Mouse (Mus musculus): ENCODE data around the gene Nectin1. TPM values are rescaled to one million over a fixed set of nuclear protein-coding genes. Genes with fewer than 3 reads are reported as not detected.

Nectin1 gene
- polyA plus RNA-seq, 1 experiment from 2014 or later, result 5.9 TPM

DNA sequence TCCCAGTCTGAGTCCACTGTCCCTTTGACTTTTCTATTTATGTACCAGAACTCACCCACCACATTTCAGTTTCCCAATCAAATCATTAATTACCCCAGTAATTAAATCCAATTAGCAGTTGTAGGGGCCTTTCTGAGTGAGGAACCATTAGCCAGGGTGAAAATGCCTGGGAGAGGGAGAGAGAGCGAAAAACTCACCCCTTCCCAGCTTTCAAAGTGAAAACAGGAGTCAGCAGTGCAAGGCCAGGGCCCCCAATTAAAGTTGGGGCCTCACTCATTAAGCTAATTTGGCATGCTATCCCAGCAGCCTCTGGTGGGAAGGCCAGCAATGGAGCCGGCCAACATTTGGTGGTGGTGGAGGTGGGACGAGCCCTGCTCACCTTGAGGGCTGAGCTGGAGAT, 32.4 kb downstream of the Nectin1 start:
- ATAC-seq (replicated peaks; ENCODE audit: low FRiP score, low TSS enrichment, low read depth), result no peak

DNA sequence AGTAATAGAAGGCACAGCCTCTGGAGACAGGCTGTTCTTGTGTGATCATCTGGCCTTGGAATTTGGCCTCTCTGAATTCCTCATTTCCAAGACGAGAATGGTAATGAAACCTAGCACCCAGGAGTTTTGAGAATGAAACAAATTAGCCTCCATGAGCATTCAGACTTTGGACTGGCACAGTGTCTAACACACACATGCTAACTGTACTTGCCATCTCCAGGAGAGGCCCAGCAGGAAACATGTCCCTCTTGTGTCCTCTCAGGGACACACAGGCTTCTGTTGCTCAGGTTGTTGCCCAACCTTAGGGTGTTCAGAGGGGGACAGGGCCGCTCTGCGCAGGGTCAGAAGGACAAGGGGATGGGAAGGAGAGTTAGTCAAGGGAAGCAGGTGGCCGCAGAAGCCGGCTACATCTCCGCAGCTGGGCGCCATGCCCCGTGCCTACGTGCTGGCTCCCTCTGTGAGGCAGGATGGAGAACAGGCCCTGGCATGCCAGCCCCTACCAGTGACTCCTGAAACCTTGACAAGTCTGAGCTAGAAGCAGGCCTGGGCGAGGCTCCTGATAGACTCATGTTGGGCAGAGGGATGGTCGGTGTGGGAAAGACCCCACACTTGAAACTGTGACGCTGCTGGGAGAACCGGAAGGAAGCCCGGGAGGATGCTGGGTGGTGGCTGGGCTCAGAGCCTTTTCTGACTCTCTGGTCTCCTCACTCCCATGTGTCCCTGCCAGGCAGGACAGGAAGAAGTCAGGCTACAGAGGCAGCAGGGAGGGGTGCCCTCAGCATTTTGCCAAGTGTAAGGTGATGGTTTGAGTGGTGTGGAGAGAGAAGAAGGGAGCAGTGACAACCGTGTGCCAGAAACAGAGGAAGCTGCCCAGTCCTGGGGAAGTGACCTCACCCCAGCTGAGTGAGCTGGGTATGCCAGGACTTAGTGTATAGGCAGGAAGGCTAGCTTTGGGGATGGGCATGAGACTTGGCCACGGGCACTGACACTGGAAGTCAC, 33.9 kb downstream of the Nectin1 start:
- Histone ChIP-seq H3K27me3 (replicated peaks; ENCODE audit: control insufficient read depth, insufficient read depth, low read length) (no peaks in the 10 kb centered on the region), H3K27ac (ENCODE audit: low read depth) (no peak overlapping the region), H3K36me3 (ENCODE audit: control insufficient read depth, insufficient read depth, low read length) (no peaks in the 10 kb centered on the region), H3K9ac (ENCODE audit: low read length) (no peak overlapping the region), H3K4me3 (ENCODE audit: low read depth, low read length) (no peak overlapping the region), H3K4me2 (ENCODE audit: low read length) (no peak overlapping the region), H3K9me3 (ENCODE audit: control insufficient read depth, low read length) (no peaks in the 10 kb centered on the region), H3K4me1 (replicated peaks; ENCODE audit: control insufficient read depth, insufficient read depth, low read length) (no peaks in the 10 kb centered on the region)
- DNase-seq (ENCODE audit: low spot score) (no peak), ATAC-seq (replicated peaks; ENCODE audit: low FRiP score, low TSS enrichment, low read depth) (no peak)
- WGBS, result 82% methylated on average over 16 of the region's 16 CpGs

More for the DNA sequence above, 32.4 kb downstream of the Nectin1 start:
- no peak for DNase-seq (ENCODE audit: low spot score)
- Histone ChIP-seq H3K4me3 (ENCODE audit: low read depth, low read length) (no peak overlapping the region), H3K9me3 (ENCODE audit: control insufficient read depth, low read length) (no peaks in the 10 kb centered on the region), H3K27me3 (replicated peaks; ENCODE audit: control insufficient read depth, insufficient read depth, low read length) (no peaks in the 10 kb centered on the region), H3K36me3 (ENCODE audit: control insufficient read depth, insufficient read depth, low read length) (no peaks in the 10 kb centered on the region), H3K27ac (ENCODE audit: low read depth) (no peak overlapping the region), H3K9ac (ENCODE audit: low read length) (no peak overlapping the region), H3K4me2 (ENCODE audit: low read length) (no peak overlapping the region), H3K4me1 (replicated peaks; ENCODE audit: control insufficient read depth, insufficient read depth, low read length) (no peaks in the 10 kb centered on the region)
- 71% methylated on average over 3 of the region's 3 CpGs for WGBS

DNA sequence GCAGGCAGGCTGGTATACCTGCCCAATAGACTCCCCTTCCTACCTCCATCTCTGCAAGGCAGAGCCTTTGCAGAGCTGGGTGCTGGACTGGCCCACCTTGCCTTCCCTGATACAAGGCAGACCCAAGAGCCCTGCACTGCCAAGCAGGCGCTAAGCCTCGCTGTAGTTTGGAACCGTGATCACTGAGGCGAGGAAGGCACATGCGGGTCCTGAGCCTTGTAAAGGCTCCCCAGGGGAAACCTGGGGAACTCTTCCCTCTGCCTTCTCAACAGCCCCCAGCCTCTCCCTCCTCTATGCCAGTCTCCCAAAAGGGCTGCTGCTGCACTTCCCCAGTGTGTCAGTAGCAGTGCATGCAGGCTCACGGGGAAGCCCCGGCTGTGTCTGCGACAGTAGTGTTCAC, 37.1 kb downstream of the Nectin1 start:
- Histone ChIP-seq H3K27ac (ENCODE audit: low read depth) (no peak overlapping the region), H3K4me2 (ENCODE audit: low read length) (no peak overlapping the region), H3K9me3 (ENCODE audit: control insufficient read depth, low read length) (no peaks in the 10 kb centered on the region), H3K27me3 (replicated peaks; ENCODE audit: control insufficient read depth, insufficient read depth, low read length) (no peaks in the 10 kb centered on the region), H3K9ac (ENCODE audit: low read length) (no peak overlapping the region), H3K36me3 (ENCODE audit: control insufficient read depth, insufficient read depth, low read length) (no peaks in the 10 kb centered on the region), H3K4me1 (replicated peaks; ENCODE audit: control insufficient read depth, insufficient read depth, low read length) (peaks cover 6% of the 10 kb centered on the region; the same call in 1 of the 2 replicates), H3K4me3 (ENCODE audit: low read depth, low read length) (no peak overlapping the region)
- no peak for ATAC-seq (replicated peaks; ENCODE audit: low FRiP score, low TSS enrichment, low read depth)
- WGBS, result 43% methylated on average over 8 of the region's 8 CpGs
- DNase-seq (ENCODE audit: low spot score), result no peak

DNA sequence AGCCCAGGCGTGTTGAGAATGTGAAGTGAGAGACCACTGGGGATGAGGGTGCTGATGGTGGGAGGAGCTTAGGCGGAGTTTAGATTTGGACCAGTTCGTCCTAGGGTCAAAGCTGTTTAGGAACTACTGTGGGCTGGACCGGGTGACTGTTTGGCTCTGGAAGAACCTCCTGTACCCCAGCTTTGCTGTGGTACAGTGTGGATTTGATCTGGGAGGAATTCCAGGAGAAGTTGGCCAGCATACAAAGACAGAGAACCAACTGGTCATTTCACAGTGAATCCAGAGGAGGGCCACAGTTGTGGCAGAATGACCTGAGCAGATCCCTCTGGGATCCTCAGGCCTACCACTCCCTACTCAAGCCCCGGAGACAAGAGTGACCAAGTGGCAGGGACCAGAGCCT, 38.6 kb downstream of the Nectin1 start:
- DNase-seq (ENCODE audit: low spot score), result no peak
- Histone ChIP-seq H3K27me3 (replicated peaks; ENCODE audit: control insufficient read depth, insufficient read depth, low read length) (no peaks in the 10 kb centered on the region), H3K9ac (ENCODE audit: low read length) (no peak overlapping the region), H3K4me1 (replicated peaks; ENCODE audit: control insufficient read depth, insufficient read depth, low read length) (peaks cover 8% of the 10 kb centered on the region; the same call in 1 of the 2 replicates), H3K9me3 (ENCODE audit: control insufficient read depth, low read length) (no peaks in the 10 kb centered on the region), H3K27ac (ENCODE audit: low read depth) (no peak overlapping the region), H3K4me3 (ENCODE audit: low read depth, low read length) (no peak overlapping the region), H3K36me3 (ENCODE audit: control insufficient read depth, insufficient read depth, low read length) (no peaks in the 10 kb centered on the region), H3K4me2 (ENCODE audit: low read length) (no peak overlapping the region)
- ATAC-seq (replicated peaks; ENCODE audit: low FRiP score, low TSS enrichment, low read depth), result no peak
- whole genome bisulfite sequencing, result 59% methylated on average over 5 of the region's 5 CpGs

DNA sequence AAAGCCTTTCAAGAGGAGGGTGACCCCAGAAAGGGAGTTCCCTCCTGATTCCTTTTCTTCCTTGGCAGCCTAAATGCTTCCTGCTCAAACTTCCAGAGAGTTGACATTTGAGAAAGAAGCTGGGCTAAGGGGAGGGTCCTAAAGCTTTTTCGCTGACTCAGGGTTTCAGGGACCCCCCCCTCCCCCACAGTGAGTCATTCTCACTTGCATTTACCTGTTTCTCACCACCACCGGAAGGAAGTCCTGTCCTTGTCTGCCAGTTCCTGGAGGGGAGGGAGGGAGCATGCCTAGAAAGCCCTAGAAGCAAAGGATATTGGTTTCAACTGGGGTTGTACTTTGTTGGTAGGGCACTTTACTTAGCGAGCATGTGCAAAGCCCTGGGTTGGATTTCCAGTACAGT, 40.2 kb downstream of the Nectin1 start:
- WGBS, result 46% methylated on average over 3 of the region's 3 CpGs
- ATAC-seq (replicated peaks; ENCODE audit: low FRiP score, low TSS enrichment, low read depth) (no peak), DNase-seq (ENCODE audit: low spot score) (no peak)
- no peaks in the 10 kb centered on the region for H3K9me3 ChIP-seq (ENCODE audit: control insufficient read depth, low read length)
- no peak overlapping the region for H3K9ac ChIP-seq (ENCODE audit: low read length)
- H3K4me1 ChIP-seq (replicated peaks; ENCODE audit: control insufficient read depth, insufficient read depth, low read length), result peaks cover 8% of the 10 kb centered on the region; the same call in 1 of the 2 replicates
- H3K27ac ChIP-seq (ENCODE audit: low read depth), result no peak overlapping the region
- H3K27me3 ChIP-seq (replicated peaks; ENCODE audit: control insufficient read depth, insufficient read depth, low read length), result no peaks in the 10 kb centered on the region
- H3K36me3 ChIP-seq (ENCODE audit: control insufficient read depth, insufficient read depth, low read length), result no peaks in the 10 kb centered on the region
- H3K4me3 ChIP-seq (ENCODE audit: low read depth, low read length), result no peak overlapping the region
- H3K4me2 ChIP-seq (ENCODE audit: low read length), result no peak overlapping the region

DNA sequence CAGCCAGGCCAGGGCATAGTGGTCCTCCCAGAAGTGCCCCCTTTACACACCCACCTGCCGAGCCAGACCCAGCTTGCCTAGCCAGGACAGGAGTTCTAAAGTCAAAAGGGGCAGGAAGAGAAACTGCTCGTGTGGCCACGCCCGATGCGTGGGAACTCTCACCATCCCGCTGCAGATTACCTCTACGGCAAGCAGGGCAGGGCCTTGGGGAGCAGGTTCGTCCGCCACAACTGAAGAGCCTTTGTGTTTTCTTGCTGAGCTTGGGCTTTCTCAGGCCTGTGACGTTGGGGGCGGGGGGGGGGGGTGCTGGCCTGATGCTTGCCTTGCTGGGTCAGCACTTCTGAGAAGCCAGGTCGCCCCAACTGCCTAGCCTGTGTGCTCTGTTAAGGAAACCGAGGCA, 41.1 kb downstream of the Nectin1 start:
- no peaks in the 10 kb centered on the region for H3K9me3 ChIP-seq (ENCODE audit: control insufficient read depth, low read length)
- no peak overlapping the region for H3K9ac ChIP-seq (ENCODE audit: low read length)
- peaks cover 8% of the 10 kb centered on the region; the same call in 1 of the 2 replicates for H3K4me1 ChIP-seq (replicated peaks; ENCODE audit: control insufficient read depth, insufficient read depth, low read length)
- no peaks in the 10 kb centered on the region for H3K27me3 ChIP-seq (replicated peaks; ENCODE audit: control insufficient read depth, insufficient read depth, low read length)
- no peaks in the 10 kb centered on the region for H3K36me3 ChIP-seq (ENCODE audit: control insufficient read depth, insufficient read depth, low read length)
- no peak overlapping the region for H3K27ac ChIP-seq (ENCODE audit: low read depth)
- H3K4me2 ChIP-seq (ENCODE audit: low read length), result no peak overlapping the region
- no peak for DNase-seq (ENCODE audit: low spot score)
- 52% methylated on average over 13 of the region's 13 CpGs for WGBS
- H3K4me3 ChIP-seq (ENCODE audit: low read depth, low read length), result no peak overlapping the region
- ATAC-seq (replicated peaks; ENCODE audit: low FRiP score, low TSS enrichment, low read depth), result no peak; the same call in 1 of the 2 replicates

DNA sequence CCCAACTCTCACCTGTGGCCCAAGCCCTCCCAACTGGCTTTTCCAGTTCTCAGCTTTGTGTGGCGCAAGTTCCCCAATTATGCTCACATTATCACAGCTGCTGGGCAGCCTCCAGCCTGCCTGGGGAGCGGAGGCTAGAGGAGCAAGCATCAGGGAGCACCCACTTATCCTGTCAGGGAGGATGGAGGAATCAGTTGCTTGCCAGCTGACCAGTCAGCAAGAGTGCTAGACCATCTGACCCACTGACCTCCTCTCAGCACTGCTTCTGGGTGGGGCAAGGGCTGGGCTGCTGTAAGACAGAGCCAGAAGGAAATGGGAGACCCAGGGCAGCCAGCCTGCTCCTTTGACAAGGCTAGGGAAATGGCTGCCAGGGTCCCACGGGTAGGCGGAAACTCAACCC, 43.8 kb downstream of the Nectin1 start:
- H3K4me1 ChIP-seq (replicated peaks; ENCODE audit: control insufficient read depth, insufficient read depth, low read length), result peaks cover 8% of the 10 kb centered on the region; the same call in 1 of the 2 replicates
- no peak overlapping the region for H3K9ac ChIP-seq (ENCODE audit: low read length)
- no peak overlapping the region for H3K4me3 ChIP-seq (ENCODE audit: low read depth, low read length)
- ATAC-seq (replicated peaks; ENCODE audit: low FRiP score, low TSS enrichment, low read depth) (no peak), DNase-seq (ENCODE audit: low spot score) (no peak)
- H3K36me3 ChIP-seq (ENCODE audit: control insufficient read depth, insufficient read depth, low read length), result peaks cover 1% of the 10 kb centered on the region; the same call in 1 of the 2 replicates
- no peak overlapping the region for H3K27ac ChIP-seq (ENCODE audit: low read depth)
- H3K9me3 ChIP-seq (ENCODE audit: control insufficient read depth, low read length), result no peaks in the 10 kb centered on the region
- WGBS, result 63% methylated on average over 4 of the region's 4 CpGs
- H3K27me3 ChIP-seq (replicated peaks; ENCODE audit: control insufficient read depth, insufficient read depth, low read length), result no peaks in the 10 kb centered on the region
- H3K4me2 ChIP-seq (ENCODE audit: low read length), result no peak overlapping the region

DNA sequence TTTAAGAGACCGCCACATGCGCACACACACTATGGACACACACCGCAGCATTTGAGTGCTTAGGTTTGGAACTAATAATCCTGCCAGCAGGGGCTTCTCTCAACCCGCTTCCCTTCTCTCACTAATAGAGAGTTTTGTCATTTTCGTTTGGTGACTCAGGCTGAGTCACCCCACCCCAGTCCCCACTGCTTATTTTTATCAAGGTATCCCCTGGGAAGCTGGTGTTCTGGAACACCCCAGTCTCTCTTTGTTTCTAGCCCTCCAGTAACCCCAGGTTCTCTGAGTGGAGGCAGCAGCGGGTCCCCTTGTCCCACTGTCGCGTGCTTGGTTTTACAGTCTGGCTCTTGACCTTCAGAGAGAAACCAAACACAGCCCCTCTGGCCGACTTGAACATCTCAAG, 48.9 kb downstream of the Nectin1 start:
- no peak for DNase-seq (ENCODE audit: low spot score)
- Histone ChIP-seq H3K4me2 (ENCODE audit: low read length) (no peak overlapping the region), H3K27ac (ENCODE audit: low read depth) (no peak overlapping the region), H3K9me3 (ENCODE audit: control insufficient read depth, low read length) (no peaks in the 10 kb centered on the region), H3K36me3 (ENCODE audit: control insufficient read depth, insufficient read depth, low read length) (peaks cover 22% of the 10 kb centered on the region), H3K4me3 (ENCODE audit: low read depth, low read length) (no peak overlapping the region), H3K9ac (ENCODE audit: low read length) (no peak overlapping the region), H3K27me3 (replicated peaks; ENCODE audit: control insufficient read depth, insufficient read depth, low read length) (no peaks in the 10 kb centered on the region), H3K4me1 (replicated peaks; ENCODE audit: control insufficient read depth, insufficient read depth, low read length) (no peaks in the 10 kb centered on the region)
- WGBS, result 86% methylated on average over 9 of the region's 9 CpGs
- no peak for ATAC-seq (replicated peaks; ENCODE audit: low FRiP score, low TSS enrichment, low read depth)

DNA sequence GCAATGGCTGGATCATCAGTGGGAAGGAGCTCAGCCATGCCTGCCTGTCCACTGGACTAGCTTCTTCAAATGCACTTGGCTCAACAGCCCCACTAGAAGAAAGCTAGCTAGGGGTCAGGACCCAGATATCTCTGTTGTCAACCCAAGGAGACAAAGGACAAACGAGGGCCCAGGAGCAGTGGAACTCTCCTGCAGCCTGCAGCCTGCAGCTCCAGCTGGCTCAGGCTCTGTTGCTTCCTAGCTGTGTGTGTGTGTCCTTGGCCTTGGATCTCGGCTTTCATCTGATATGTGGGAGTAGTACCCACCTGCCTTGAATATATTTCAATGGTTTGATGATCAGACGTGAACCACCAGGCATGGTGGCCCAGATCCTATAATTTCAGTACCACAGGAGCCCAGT, 49.6 kb downstream of the Nectin1 start:
- DNase-seq (ENCODE audit: low spot score) (no peak), ATAC-seq (replicated peaks; ENCODE audit: low FRiP score, low TSS enrichment, low read depth) (no peak)
- 74% methylated on average over 3 of the region's 3 CpGs for WGBS
- H3K9ac ChIP-seq (ENCODE audit: low read length), result no peak overlapping the region
- no peaks in the 10 kb centered on the region for H3K9me3 ChIP-seq (ENCODE audit: control insufficient read depth, low read length)
- H3K27me3 ChIP-seq (replicated peaks; ENCODE audit: control insufficient read depth, insufficient read depth, low read length), result no peaks in the 10 kb centered on the region
- H3K4me3 ChIP-seq (ENCODE audit: low read depth, low read length), result no peak overlapping the region
- H3K27ac ChIP-seq (ENCODE audit: low read depth), result no peak overlapping the region
- H3K4me2 ChIP-seq (ENCODE audit: low read length), result no peak overlapping the region
- peaks cover 22% of the 10 kb centered on the region for H3K36me3 ChIP-seq (ENCODE audit: control insufficient read depth, insufficient read depth, low read length)
- no peaks in the 10 kb centered on the region for H3K4me1 ChIP-seq (replicated peaks; ENCODE audit: control insufficient read depth, insufficient read depth, low read length)

Data from intestine, embryonic 14.5 days (tissue).